Mouse (Mus musculus): ENCODE measurements around the gene Acacb.

- TF ChIP-seq CTCF (IDR thresholded peaks at IDR 0.05; ENCODE audit: extremely low read depth, insufficient read depth, low read length) = no peak
- TF ChIP-seq POLR2A (IDR thresholded peaks at IDR 0.05; ENCODE audit: extremely low read depth, insufficient read depth, low read length) = no peak
These were observed 82.6 kb downstream of the Acacb start for GRCm38 (mm10) chr5:114228901-114229300.
